Mouse (Mus musculus): ENCODE data around the gene Asic3.

GRCm38 (mm10) chr5:24378700-24379099, 34.5 kb upstream of the Asic3 start:
- TF ChIP-seq POLR2A (IDR thresholded peaks at IDR 0.05; ENCODE audit: low read depth, low read length) (no peak), MYC (IDR thresholded peaks at IDR 0.05; ENCODE audit: low read depth, low read length) (no peak), E2F4 (IDR thresholded peaks at IDR 0.05; ENCODE audit: insufficient replicate concordance, low read depth, low read length) (no peak), EP300 (IDR thresholded peaks at IDR 0.05; ENCODE audit: low read length) (no peak)

All from CH12.LX (cell line).